Mouse (Mus musculus): ENCODE measurements at regions not wholly inside any gene's neighbourhood (a gene's known extent, or its start where the extent isn't known, plus 50 kb on each side); places are given as distances from the start of the nearest gene placed in this dataset.

DNA sequence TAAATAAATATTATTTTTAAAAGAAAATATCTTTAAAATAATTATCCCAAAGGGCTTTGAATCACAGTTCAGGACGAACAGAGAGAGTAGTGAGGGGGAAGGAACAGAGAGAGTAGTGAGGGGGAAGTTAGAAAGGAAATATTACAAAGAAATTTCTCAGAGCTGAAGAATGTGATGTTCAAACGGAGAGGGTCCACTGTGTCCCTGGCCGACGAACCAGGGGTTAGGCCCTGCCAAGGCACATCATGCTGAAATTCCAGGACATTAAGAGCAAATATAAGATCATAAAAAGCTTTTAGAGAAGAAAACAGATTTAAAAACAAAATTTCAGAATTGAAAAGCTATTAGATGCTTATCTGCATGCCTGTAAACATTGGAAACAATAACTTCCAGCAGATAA, 61.6 kb downstream of the Skor1 start:
- WGBS, result 67% methylated on average over 4 of the region's 4 CpGs
- Histone ChIP-seq H3K4me1 (ENCODE audit: control insufficient read depth, insufficient read depth, low read length) (peaks cover 13% of the 10 kb centered on the region), H3K27ac (ENCODE audit: low read length) (no peak overlapping the region), H3K27me3 (ENCODE audit: control insufficient read depth, insufficient read depth, low read length) (no peaks in the 10 kb centered on the region), H3K36me3 (ENCODE audit: control insufficient read depth, insufficient read depth, low read length) (no peaks in the 10 kb centered on the region), H3K4me3 (replicated peaks; ENCODE audit: low read length) (no peak overlapping the region), H3K9ac (ENCODE audit: low read length) (no peak overlapping the region), H3K4me2 (ENCODE audit: low read depth, low read length) (no peak overlapping the region), H3K9me3 (replicated peaks; ENCODE audit: control insufficient read depth, low read length) (no peaks in the 10 kb centered on the region)
- ATAC-seq (ENCODE audit: insufficient read depth, low FRiP score), result no peak

GRCm38 (mm10) chr9:63086671-63087070, 62.1 kb downstream of the Skor1 start:
- 70% methylated on average over 1 of the region's 1 CpGs for WGBS
- peaks cover 11% of the 10 kb centered on the region; the same call in 1 of the 2 replicates for H3K4me1 ChIP-seq (ENCODE audit: control insufficient read depth, insufficient read depth, low read length)
- H3K9ac ChIP-seq (ENCODE audit: low read length), result no peak overlapping the region
- no peak overlapping the region for H3K4me2 ChIP-seq (ENCODE audit: low read depth, low read length)
- no peak overlapping the region for H3K4me3 ChIP-seq (replicated peaks; ENCODE audit: low read length)
- no peaks in the 10 kb centered on the region for H3K36me3 ChIP-seq (ENCODE audit: control insufficient read depth, insufficient read depth, low read length)
- no peaks in the 10 kb centered on the region for H3K9me3 ChIP-seq (replicated peaks; ENCODE audit: control insufficient read depth, low read length)
- no peak for ATAC-seq (ENCODE audit: insufficient read depth, low FRiP score)
- no peaks in the 10 kb centered on the region for H3K27me3 ChIP-seq (ENCODE audit: control insufficient read depth, insufficient read depth, low read length)
- H3K27ac ChIP-seq (ENCODE audit: low read length), result no peak overlapping the region

GRCm38 (mm10) chr9:63082830-63083229, 65.9 kb downstream of the Skor1 start:
- 76% methylated on average over 7 of the region's 7 CpGs for WGBS
- Histone ChIP-seq H3K27ac (ENCODE audit: low read length) (no peak overlapping the region), H3K9me3 (replicated peaks; ENCODE audit: control insufficient read depth, low read length) (no peaks in the 10 kb centered on the region), H3K4me3 (replicated peaks; ENCODE audit: low read length) (no peak overlapping the region), H3K27me3 (ENCODE audit: control insufficient read depth, insufficient read depth, low read length) (no peaks in the 10 kb centered on the region), H3K36me3 (ENCODE audit: control insufficient read depth, insufficient read depth, low read length) (no peaks in the 10 kb centered on the region), H3K4me1 (ENCODE audit: control insufficient read depth, insufficient read depth, low read length) (no peaks in the 10 kb centered on the region), H3K9ac (ENCODE audit: low read length) (no peak overlapping the region), H3K4me2 (ENCODE audit: low read depth, low read length) (no peak overlapping the region)
- ATAC-seq (ENCODE audit: insufficient read depth, low FRiP score), result no peak

- no peak overlapping the region for H3K4me2 ChIP-seq (ENCODE audit: low read depth, low read length)
- H3K4me1 ChIP-seq (ENCODE audit: control insufficient read depth, insufficient read depth, low read length), result no peaks in the 10 kb centered on the region
- H3K36me3 ChIP-seq (ENCODE audit: control insufficient read depth, insufficient read depth, low read length), result no peaks in the 10 kb centered on the region
- no peak for ATAC-seq (ENCODE audit: insufficient read depth, low FRiP score)
- H3K9ac ChIP-seq (ENCODE audit: low read length), result no peak overlapping the region
- no peaks in the 10 kb centered on the region for H3K9me3 ChIP-seq (replicated peaks; ENCODE audit: control insufficient read depth, low read length)
- WGBS, result 78% methylated on average over 3 of the region's 3 CpGs
- H3K27ac ChIP-seq (ENCODE audit: low read length), result no peak overlapping the region
- no peaks in the 10 kb centered on the region for H3K27me3 ChIP-seq (ENCODE audit: control insufficient read depth, insufficient read depth, low read length)
- H3K4me3 ChIP-seq (replicated peaks; ENCODE audit: low read length), result no peak overlapping the region
These were observed 66.5 kb downstream of the Skor1 start for GRCm38 (mm10) chr9:63082311-63082710.

DNA sequence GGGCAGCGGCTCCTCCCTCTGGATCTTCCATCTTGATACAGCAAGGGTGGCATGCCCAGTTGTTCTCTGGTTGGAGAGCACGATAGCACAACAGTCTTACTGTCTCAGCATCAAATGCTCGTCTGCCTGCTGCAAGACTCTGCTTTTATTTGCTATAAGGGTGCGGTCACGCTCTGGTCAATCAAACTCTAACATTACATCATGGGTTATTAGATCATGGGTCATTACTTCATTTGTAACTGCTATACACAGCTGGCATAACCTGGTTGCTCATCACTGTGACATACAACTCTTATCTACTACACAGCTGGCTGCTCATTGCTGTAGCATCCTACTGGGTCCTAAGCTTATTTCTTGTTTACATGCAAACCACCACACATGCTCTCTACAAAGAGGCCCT, 68.4 kb downstream of the Skor1 start:
- Histone ChIP-seq H3K9ac (ENCODE audit: low read length) (no peak overlapping the region), H3K27ac (ENCODE audit: low read length) (no peak overlapping the region), H3K4me3 (replicated peaks; ENCODE audit: low read length) (no peak overlapping the region), H3K9me3 (replicated peaks; ENCODE audit: control insufficient read depth, low read length) (no peaks in the 10 kb centered on the region), H3K4me1 (ENCODE audit: control insufficient read depth, insufficient read depth, low read length) (peaks cover under 1% of the 10 kb centered on the region; the same call in 1 of the 2 replicates), H3K4me2 (ENCODE audit: low read depth, low read length) (no peak overlapping the region), H3K27me3 (ENCODE audit: control insufficient read depth, insufficient read depth, low read length) (no peaks in the 10 kb centered on the region), H3K36me3 (ENCODE audit: control insufficient read depth, insufficient read depth, low read length) (no peaks in the 10 kb centered on the region)
- ATAC-seq (ENCODE audit: insufficient read depth, low FRiP score), result no peak
- WGBS, result 81% methylated on average over 5 of the region's 5 CpGs

- no peak overlapping the region for H3K27ac ChIP-seq (ENCODE audit: low read length)
These were observed 73.5 kb downstream of the Skor1 start for GRCm38 (mm10) chr9:63075252-63075651.

GRCm38 (mm10) chr9:63074803-63075202, 74.0 kb downstream of the Skor1 start:
- Histone ChIP-seq H3K27ac (ENCODE audit: low read length) (no peak overlapping the region), H3K36me3 (ENCODE audit: control insufficient read depth, insufficient read depth, low read length) (no peaks in the 10 kb centered on the region), H3K9me3 (replicated peaks; ENCODE audit: control insufficient read depth, low read length) (no peaks in the 10 kb centered on the region), H3K4me1 (ENCODE audit: control insufficient read depth, insufficient read depth, low read length) (peaks cover 14% of the 10 kb centered on the region), H3K27me3 (ENCODE audit: control insufficient read depth, insufficient read depth, low read length) (no peaks in the 10 kb centered on the region), H3K4me3 (replicated peaks; ENCODE audit: low read length) (no peak overlapping the region), H3K9ac (ENCODE audit: low read length) (no peak overlapping the region), H3K4me2 (ENCODE audit: low read depth, low read length) (no peak overlapping the region)
- 35% methylated on average over 7 of the region's 7 CpGs for WGBS
- ATAC-seq (ENCODE audit: insufficient read depth, low FRiP score), result peak; percentile 67; the same call in 1 of the 2 replicates

More at GRCm38 (mm10) chr9:63075252-63075651, 73.5 kb downstream of the Skor1 start:
- WGBS, result 36% methylated on average over 5 of the region's 5 CpGs
- ATAC-seq (ENCODE audit: insufficient read depth, low FRiP score), result peak; percentile 46; the same call in 1 of the 2 replicates
- H3K4me1 ChIP-seq (ENCODE audit: control insufficient read depth, insufficient read depth, low read length), result peaks cover 14% of the 10 kb centered on the region
- H3K27me3 ChIP-seq (ENCODE audit: control insufficient read depth, insufficient read depth, low read length), result no peaks in the 10 kb centered on the region
- H3K4me2 ChIP-seq (ENCODE audit: low read depth, low read length), result no peak overlapping the region
- H3K36me3 ChIP-seq (ENCODE audit: control insufficient read depth, insufficient read depth, low read length), result no peaks in the 10 kb centered on the region
- H3K9me3 ChIP-seq (replicated peaks; ENCODE audit: control insufficient read depth, low read length), result no peaks in the 10 kb centered on the region
- no peak overlapping the region for H3K4me3 ChIP-seq (replicated peaks; ENCODE audit: low read length)
- H3K9ac ChIP-seq (ENCODE audit: low read length), result no peak overlapping the region

DNA sequence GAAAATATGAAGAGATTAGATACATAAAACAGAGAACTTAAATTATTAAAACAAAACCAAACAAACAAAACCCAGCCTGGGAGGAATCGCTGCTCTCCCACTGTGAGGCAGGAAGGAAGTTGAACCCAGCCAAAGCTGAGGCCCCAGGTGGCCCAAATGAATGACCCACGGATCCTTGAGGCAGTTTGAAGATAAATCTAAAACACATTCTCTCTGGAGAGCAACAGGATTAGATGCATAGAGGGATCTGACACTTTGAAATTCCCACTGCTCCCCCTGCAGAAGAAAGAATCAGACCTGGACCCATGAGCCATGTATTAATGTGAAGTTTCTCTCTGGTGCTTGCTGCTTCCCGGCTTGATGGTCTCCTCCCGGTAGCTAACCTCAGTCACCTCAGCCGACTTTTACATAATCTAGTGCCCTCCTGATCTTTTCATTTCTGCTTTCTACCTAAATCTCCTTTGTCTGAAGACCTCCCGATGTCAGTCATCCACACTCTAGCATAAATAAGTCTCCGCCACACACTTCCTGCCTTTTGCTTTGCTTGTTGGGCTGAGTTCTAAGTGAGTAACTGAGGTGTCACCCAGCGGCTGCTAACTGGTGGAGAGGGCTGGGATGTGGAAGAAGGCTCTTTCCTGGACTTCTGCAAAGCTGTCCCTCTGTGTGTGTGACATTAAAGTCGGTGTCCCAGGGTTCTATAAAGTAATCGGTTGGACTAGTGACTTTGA, 74.6 kb downstream of the Skor1 start:
- Histone ChIP-seq H3K4me3 (replicated peaks; ENCODE audit: low read length) (no peak overlapping the region), H3K9me3 (replicated peaks; ENCODE audit: control insufficient read depth, low read length) (no peaks in the 10 kb centered on the region), H3K4me2 (ENCODE audit: low read depth, low read length) (0 out of 2 replicates have a peak overlapping the region, but pooled peaks have one; percentile 17), H3K27ac (ENCODE audit: low read length) (no peak overlapping the region), H3K4me1 (ENCODE audit: control insufficient read depth, insufficient read depth, low read length) (peaks cover 14% of the 10 kb centered on the region), H3K27me3 (ENCODE audit: control insufficient read depth, insufficient read depth, low read length) (no peaks in the 10 kb centered on the region), H3K36me3 (ENCODE audit: control insufficient read depth, insufficient read depth, low read length) (no peaks in the 10 kb centered on the region), H3K9ac (ENCODE audit: low read length) (no peak overlapping the region)
- ATAC-seq (ENCODE audit: insufficient read depth, low FRiP score), result no peak
- 18% methylated on average over 10 of the region's 10 CpGs for WGBS

GRCm38 (mm10) chr9:63071032-63071431, 77.7 kb downstream of the Skor1 start:
- WGBS, result 37% methylated on average over 6 of the region's 6 CpGs
- no peak for ATAC-seq (ENCODE audit: insufficient read depth, low FRiP score)

More at GRCm38 (mm10) chr9:63071032-63071431, 77.7 kb downstream of the Skor1 start:
- Histone ChIP-seq H3K9me3 (replicated peaks; ENCODE audit: control insufficient read depth, low read length) (no peaks in the 10 kb centered on the region), H3K27me3 (ENCODE audit: control insufficient read depth, insufficient read depth, low read length) (no peaks in the 10 kb centered on the region), H3K27ac (ENCODE audit: low read length) (no peak overlapping the region), H3K4me3 (replicated peaks; ENCODE audit: low read length) (no peak overlapping the region), H3K9ac (ENCODE audit: low read length) (no peak overlapping the region), H3K36me3 (ENCODE audit: control insufficient read depth, insufficient read depth, low read length) (no peaks in the 10 kb centered on the region), H3K4me1 (ENCODE audit: control insufficient read depth, insufficient read depth, low read length) (peaks cover 14% of the 10 kb centered on the region), H3K4me2 (ENCODE audit: low read depth, low read length) (no peak overlapping the region)
